Mouse (Mus musculus): Measurements from ENCODE around the gene Rgs16. TPM values are rescaled to one million over a fixed set of nuclear protein-coding genes. Genes with fewer than 3 reads are reported as not detected.

Gene Rgs16
- polyA plus RNA-seq, 1 experiment from 2014 or later: 31.8 TPM

GRCm38 (mm10) chr1:153729806-153730205, 10.3 kb upstream of the Rgs16 start:
- Histone ChIP-seq H3K36me3 (no peaks in the 10 kb centered on the region), H3K4me1 (peaks cover 23% of the 10 kb centered on the region), H3K27ac (replicated peaks) (no peak overlapping the region), H3K4me3 (no peak overlapping the region), H3K9me3 (replicated peaks) (no peaks in the 10 kb centered on the region), H3K27me3 (ENCODE audit: low read depth, poor library complexity, severe bottlenecking) (peaks cover 22% of the 10 kb centered on the region)
- 67% methylated on average over 2 of the region's 2 CpGs for WGBS
- no peak for DNase-seq (ENCODE audit: low spot score)

DNA sequence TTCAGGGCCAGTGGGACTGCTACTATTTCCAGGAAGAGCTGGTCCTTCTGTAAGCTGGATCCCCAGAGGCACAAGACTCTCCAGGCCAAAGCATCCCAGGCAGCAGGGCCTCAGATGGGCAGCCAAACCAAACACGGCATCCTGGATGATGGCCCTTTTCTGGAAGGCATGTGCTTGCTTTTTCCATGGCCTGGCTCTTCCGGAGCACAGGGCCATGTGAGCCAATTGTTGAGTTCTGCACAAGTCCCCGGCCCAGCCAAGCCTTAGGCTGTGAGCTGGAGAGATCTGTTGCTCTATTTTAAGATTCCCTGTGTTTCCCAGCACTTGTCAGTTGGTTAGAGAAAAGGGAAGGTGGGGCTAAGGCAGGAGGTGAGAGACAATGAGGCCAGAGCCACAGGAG, 9.5 kb upstream of the Rgs16 start:
- H3K27ac ChIP-seq (replicated peaks): peak overlapping the region; percentile 43; the same call in 1 of the 2 replicates
- peaks cover 27% of the 10 kb centered on the region for H3K4me1 ChIP-seq
- no peak overlapping the region for H3K4me3 ChIP-seq
- H3K9me3 ChIP-seq (replicated peaks): no peaks in the 10 kb centered on the region
- 65% methylated on average over 3 of the region's 3 CpGs for WGBS
- H3K36me3 ChIP-seq: no peaks in the 10 kb centered on the region
- H3K27me3 ChIP-seq (ENCODE audit: low read depth, poor library complexity, severe bottlenecking): peaks cover 30% of the 10 kb centered on the region
- no peak for DNase-seq (ENCODE audit: low spot score)

DNA sequence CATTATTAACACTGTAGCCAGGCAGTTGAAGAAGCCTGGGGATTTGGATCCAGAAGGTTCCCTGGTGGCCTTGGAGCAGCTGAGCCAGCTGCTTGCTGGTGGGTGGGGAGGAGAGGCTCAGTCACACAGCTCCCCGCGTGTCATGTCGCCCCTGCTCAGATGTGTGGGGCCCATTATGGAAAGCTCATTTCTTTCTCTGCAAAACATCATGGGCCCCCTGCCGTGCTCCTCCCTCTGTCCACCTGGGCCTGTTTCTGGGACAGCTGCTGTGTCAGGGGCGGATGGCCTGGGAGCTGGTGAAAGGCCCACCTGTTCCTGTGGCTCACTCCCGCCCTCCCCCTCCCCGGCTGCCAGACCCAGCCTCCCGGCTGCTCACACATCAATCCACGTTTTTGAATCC, 7.0 kb upstream of the Rgs16 start:
- Histone ChIP-seq H3K36me3 (no peaks in the 10 kb centered on the region), H3K27ac (replicated peaks) (peak overlapping the region; percentile 52), H3K4me1 (peaks cover 52% of the 10 kb centered on the region), H3K27me3 (ENCODE audit: low read depth, poor library complexity, severe bottlenecking) (peaks cover 40% of the 10 kb centered on the region), H3K9me3 (replicated peaks) (no peaks in the 10 kb centered on the region), H3K4me3 (no peak overlapping the region)
- WGBS: 44% methylated on average over 9 of the region's 9 CpGs
- no peak for DNase-seq (ENCODE audit: low spot score)

GRCm38 (mm10) chr1:153734866-153735265, 5.3 kb upstream of the Rgs16 start:
- Histone ChIP-seq H3K4me1 (peaks cover 64% of the 10 kb centered on the region), H3K27ac (replicated peaks) (no peak overlapping the region), H3K9me3 (replicated peaks) (no peaks in the 10 kb centered on the region), H3K27me3 (ENCODE audit: low read depth, poor library complexity, severe bottlenecking) (peaks cover 57% of the 10 kb centered on the region), H3K36me3 (no peaks in the 10 kb centered on the region), H3K4me3 (no peak overlapping the region)
- no peak for DNase-seq (ENCODE audit: low spot score)
- 84% methylated on average over 4 of the region's 4 CpGs for WGBS

GRCm38 (mm10) chr1:153736096-153736495, 4.1 kb upstream of the Rgs16 start:
- Histone ChIP-seq H3K27ac (replicated peaks) (peak overlapping the region; percentile 67), H3K9me3 (replicated peaks) (no peaks in the 10 kb centered on the region), H3K4me1 (peaks cover 77% of the 10 kb centered on the region), H3K36me3 (no peaks in the 10 kb centered on the region), H3K27me3 (ENCODE audit: low read depth, poor library complexity, severe bottlenecking) (peaks cover 70% of the 10 kb centered on the region), H3K4me3 (no peak overlapping the region)
- 79% methylated on average over 6 of the region's 6 CpGs for whole genome bisulfite sequencing
- no peak for DNase-seq (ENCODE audit: low spot score)

DNA sequence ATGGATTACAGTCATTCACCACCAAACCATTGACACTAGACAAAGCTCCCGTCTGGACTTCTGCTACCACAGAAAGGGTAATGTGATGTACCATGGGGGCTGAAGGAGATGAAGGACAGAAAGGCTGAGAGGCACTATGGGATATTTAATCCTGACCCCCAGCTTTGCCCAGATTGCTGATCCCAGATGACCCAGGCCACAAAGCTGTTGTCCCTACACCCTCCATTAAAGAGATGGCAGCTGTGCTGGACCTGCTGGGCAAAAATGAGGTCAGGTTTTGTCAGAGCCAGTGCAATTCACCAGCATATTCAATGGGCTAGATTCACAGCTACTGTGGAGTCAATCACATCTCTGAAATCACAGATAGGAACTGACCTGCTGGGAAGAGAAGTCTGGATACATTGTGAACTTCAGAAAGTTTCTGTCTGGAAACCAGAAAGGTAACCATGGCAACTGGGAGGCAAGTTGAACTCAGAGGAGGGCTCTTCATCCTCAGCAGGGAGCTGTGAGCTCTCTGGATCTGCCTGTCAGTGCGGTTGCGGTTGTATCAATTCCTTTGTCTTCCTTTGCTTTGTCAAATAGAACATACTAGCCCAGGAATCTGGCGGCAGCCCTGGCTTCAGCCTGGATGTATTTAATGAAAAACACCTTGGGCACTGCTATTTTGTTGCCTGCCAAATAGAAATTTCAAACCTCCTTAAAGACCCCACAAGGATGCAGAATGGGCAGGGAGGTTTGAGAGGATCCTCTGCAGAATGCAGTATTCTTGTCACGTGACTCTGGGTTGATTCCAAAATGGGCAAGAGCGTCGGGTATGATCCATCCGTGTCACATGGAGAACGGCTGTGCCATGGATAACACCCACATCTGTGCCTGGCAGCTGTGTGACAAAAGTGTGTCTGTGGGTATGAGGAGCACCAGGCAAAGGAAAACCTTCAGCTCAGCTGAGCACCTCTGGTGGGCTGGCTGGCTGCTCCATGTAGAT, 2.8 kb upstream of the Rgs16 start:
- Histone ChIP-seq H3K27me3 (ENCODE audit: low read depth, poor library complexity, severe bottlenecking) (peaks cover 79% of the 10 kb centered on the region), H3K27ac (replicated peaks) (peak overlapping the region; percentile 67), H3K4me3 (peak overlapping the region; percentile 15; the same call in 1 of the 2 replicates), H3K36me3 (peaks cover 5% of the 10 kb centered on the region; the same call in 1 of the 2 replicates), H3K4me1 (peaks cover 81% of the 10 kb centered on the region), H3K9me3 (replicated peaks) (no peaks in the 10 kb centered on the region)
- DNase-seq (ENCODE audit: low spot score): peak; percentile 68
- WGBS: 41% methylated on average over 9 of the region's 9 CpGs

GRCm38 (mm10) chr1:153739437-153740015, 623 bp upstream of the Rgs16 start:
- Histone ChIP-seq H3K36me3 (peaks cover 26% of the 10 kb centered on the region), H3K4me1 (peaks cover 85% of the 10 kb centered on the region), H3K4me3 (peak overlapping the region; percentile 66), H3K27me3 (ENCODE audit: low read depth, poor library complexity, severe bottlenecking) (peaks cover 61% of the 10 kb centered on the region), H3K9me3 (replicated peaks) (no peaks in the 10 kb centered on the region), H3K27ac (replicated peaks) (peak overlapping the region; percentile 82; the same call in 1 of the 2 replicates)
- no peak for DNase-seq (ENCODE audit: low spot score)
- 20% methylated on average over 13 of the region's 13 CpGs for WGBS

DNA sequence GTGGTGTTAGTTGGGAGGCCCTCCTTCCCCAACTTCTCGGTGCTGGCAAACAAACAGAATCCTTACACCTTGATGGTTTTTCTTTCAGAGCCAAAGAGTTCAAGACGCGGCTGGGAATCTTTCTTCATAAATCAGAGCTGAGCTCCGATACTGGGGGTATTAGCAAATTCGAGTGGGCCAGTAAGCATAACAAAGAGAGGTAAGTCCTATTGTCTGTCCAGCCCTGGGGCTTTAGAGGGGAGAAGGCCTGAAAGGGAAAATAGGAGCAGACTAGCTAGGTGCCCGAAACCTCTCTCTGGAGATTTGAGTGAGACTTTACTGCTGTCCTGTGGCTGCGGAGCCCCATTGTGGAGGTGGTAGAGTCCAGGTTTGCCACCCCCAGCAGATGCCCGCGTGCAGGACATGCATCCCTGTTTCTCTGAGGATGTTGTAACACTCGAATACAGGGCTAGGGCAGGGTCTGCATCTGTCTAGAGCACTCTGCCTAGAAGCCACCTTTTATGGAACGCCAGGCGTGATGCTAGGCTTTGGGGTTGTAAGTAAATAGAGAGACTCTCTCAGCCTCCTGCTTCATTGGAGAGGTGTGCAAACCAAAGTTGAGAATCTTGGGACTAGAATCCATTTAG, 739 bp downstream of the Rgs16 start:
- Histone ChIP-seq H3K9me3 (replicated peaks) (no peaks in the 10 kb centered on the region), H3K4me1 (peaks cover 83% of the 10 kb centered on the region), H3K4me3 (peak overlapping the region; percentile 66), H3K36me3 (peaks cover 29% of the 10 kb centered on the region), H3K27me3 (ENCODE audit: low read depth, poor library complexity, severe bottlenecking) (peaks cover 47% of the 10 kb centered on the region), H3K27ac (replicated peaks) (peak overlapping the region; percentile 82)
- DNase-seq (ENCODE audit: low spot score): no peak
- 21% methylated on average over 12 of the region's 12 CpGs for WGBS

DNA sequence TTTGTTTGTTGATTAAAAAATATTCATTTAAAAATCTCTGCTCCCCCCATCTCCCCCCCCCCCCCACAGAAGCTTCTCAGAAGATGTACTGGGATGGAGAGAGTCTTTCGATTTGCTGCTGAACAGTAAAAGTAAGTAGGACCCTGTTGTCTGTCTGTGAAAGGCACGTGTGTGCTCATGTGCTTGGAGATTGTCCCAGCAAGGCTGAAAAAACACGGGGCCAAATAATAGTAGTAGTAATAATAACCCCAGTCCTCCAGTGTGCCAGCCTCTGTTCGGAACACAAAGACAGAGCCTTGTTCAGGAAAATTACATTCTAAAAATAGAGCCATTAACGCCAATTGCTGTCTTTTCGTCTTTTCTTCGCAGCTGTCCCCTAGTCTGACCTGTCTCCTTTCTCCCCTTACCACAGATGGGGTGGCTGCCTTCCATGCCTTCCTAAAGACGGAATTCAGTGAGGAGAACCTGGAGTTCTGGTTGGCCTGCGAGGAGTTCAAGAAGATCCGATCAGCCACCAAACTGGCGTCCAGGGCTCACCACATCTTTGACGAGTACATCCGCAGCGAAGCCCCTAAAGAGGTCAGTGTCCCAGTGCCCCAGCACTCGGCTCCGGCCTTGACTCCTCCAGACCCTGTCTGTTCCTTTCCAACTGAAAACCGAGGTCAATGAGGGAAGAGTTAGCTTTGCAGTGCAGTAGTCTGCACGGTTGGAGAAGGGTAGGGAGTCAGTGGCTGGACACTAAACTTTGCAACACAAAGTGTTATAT, 1.6 kb downstream of the Rgs16 start:
- H3K36me3 ChIP-seq: peaks cover 29% of the 10 kb centered on the region
- peak overlapping the region; percentile 66 for H3K4me3 ChIP-seq
- peaks cover 46% of the 10 kb centered on the region for H3K27me3 ChIP-seq (ENCODE audit: low read depth, poor library complexity, severe bottlenecking)
- peak overlapping the region; percentile 61; the same call in 1 of the 2 replicates for H3K27ac ChIP-seq (replicated peaks)
- no peaks in the 10 kb centered on the region for H3K9me3 ChIP-seq (replicated peaks)
- no peak for DNase-seq (ENCODE audit: low spot score)
- WGBS: 76% methylated on average over 18 of the region's 18 CpGs
- peaks cover 75% of the 10 kb centered on the region for H3K4me1 ChIP-seq

- Histone ChIP-seq H3K27me3 (ENCODE audit: low read depth, poor library complexity, severe bottlenecking) (peaks cover 48% of the 10 kb centered on the region), H3K36me3 (peaks cover 29% of the 10 kb centered on the region), H3K4me1 (peaks cover 66% of the 10 kb centered on the region), H3K4me3 (peak overlapping the region; percentile 66), H3K27ac (replicated peaks) (no peak overlapping the region; the same call in 1 of the 2 replicates), H3K9me3 (replicated peaks) (no peaks in the 10 kb centered on the region)
- DNase-seq (ENCODE audit: low spot score): peak; percentile 61
- WGBS: 70% methylated on average over 11 of the region's 11 CpGs
These were observed 2.4 kb downstream of the Rgs16 start for GRCm38 (mm10) chr1:153742374-153743155.

DNA sequence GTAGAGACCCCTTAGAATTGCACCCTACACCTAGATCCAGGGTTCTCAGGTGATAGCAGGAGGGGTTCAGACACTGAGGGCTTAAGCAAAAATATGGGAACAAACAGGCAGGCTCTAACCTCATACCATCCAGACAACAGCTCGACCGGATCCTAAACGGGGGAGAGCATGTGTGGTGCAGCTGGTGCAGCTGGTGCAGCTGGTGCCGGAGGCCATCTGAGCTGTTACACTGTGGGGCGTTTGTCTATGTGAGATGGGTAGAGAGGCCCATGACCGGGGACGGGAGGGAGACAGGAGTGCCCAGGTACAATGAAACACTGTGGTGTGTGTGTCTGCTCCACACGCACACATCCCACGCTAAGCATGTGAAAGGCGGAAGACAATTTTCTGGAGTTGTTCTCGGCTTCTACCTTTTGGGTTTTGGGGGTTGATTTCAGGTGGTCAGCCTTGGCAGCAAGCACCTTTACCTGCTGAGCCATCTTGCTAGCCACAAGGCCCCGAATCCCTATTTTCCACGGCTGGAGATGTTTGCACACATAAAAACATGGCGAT, 6.0 kb downstream of the Rgs16 start:
- Histone ChIP-seq H3K27ac (replicated peaks) (0 out of 2 replicates have a peak overlapping the region, but pooled peaks have one; percentile 61), H3K4me3 (no peak overlapping the region), H3K4me1 (peaks cover 62% of the 10 kb centered on the region), H3K36me3 (peaks cover 29% of the 10 kb centered on the region), H3K27me3 (ENCODE audit: low read depth, poor library complexity, severe bottlenecking) (peaks cover 18% of the 10 kb centered on the region), H3K9me3 (replicated peaks) (no peaks in the 10 kb centered on the region)
- DNase-seq (ENCODE audit: low spot score): no peak
- WGBS: 82% methylated on average over 14 of the region's 14 CpGs

Data from midbrain, embryonic 10.5 days (tissue).